Mouse (Mus musculus) mesoderm, embryonic 11.5 days (tissue): ENCODE measurements at regions not wholly inside any gene's neighbourhood (a gene's known extent, or its start where the extent isn't known, plus 50 kb on each side); places are given as distances from the start of the nearest gene placed in this dataset.

Experiments
- DNase-seq: peaks from one replicate; pipeline ENCODE4 v3.0.0-alpha.2; 2012; ENCODE audit warnings: low read depth, low spot score

DNA sequence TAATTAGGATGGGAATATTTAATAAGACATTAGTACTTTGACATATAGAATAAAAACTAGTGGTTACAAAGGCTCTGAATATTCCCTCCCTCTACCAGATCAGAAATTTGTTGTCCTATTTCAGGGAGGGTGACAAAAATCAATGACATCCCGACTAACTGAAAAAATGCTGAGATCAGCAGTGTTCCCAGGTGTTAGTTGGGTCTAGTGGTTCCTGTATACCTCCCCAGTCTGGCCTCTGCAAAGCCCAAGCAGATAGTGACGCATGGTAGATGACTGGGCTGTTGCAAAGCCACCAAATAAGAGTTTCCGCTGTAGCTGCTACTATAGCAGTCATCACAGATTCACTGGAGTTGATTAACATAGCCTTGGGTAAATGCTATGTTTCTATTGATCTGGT, 59.9 kb upstream of the Gm4791 start:
- DNase-seq: no peak

DNA sequence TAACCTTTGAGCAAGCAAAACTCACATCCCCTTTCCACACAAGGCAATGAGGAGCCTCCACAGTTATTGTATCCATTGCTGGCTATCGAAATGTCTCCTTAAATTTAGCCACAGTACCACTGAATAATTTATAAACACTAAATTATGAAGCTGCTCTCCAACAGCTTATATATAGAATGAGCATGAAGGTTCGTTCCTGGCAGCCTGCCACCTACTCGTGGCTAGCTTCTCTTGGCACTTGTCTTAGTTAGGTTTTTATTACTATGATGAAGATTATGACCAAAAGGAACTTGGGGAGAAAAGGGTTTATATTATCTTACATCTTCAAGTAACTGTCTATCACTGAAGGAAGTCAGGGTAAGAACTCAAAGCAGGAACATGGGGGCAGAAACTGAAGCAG, 72.9 kb upstream of the Gm4791 start:
- DNase-seq: no peak

DNA sequence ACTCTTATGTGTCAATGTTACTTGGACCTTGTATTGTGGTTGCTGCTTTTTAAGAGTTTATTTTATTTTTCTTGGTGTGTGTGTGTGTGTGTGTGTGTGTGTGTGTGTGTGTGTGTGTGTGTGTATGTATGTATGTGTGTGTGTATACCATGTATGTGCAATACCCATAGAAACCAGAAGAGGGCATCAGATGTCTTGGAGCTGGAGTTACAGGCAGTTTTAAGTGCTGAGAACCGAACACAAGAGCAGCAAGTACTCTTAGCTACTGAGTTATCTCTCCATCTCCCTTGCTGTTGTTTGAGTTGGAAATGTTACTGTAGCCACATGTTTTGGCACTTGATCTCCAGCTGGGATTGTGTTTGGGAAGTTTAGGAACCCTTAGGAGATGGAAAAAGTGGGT, 78.5 kb upstream of the Gm4791 start:
- DNase-seq: no peak

DNA sequence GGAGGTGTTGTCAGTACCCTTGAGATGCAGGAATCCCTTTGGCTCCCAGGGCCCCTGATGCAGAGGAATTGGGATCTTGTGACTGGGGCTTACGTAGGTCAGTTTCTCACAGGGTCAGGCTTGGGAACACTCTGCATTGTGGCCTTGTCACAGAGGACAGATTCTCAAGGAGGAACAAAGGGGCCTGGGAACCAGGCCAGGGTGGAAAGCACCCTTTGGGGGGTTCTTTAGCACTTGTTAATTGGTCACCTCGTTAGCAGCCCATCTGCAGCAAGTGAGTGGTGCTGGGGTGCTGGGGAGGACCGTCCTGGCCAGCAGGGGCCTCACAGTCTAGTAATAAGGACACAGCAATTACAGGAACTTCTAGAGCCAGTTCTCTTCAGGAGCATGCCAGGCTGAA, 85.3 kb upstream of the Gm4791 start:
- DNase-seq: no peak

DNA sequence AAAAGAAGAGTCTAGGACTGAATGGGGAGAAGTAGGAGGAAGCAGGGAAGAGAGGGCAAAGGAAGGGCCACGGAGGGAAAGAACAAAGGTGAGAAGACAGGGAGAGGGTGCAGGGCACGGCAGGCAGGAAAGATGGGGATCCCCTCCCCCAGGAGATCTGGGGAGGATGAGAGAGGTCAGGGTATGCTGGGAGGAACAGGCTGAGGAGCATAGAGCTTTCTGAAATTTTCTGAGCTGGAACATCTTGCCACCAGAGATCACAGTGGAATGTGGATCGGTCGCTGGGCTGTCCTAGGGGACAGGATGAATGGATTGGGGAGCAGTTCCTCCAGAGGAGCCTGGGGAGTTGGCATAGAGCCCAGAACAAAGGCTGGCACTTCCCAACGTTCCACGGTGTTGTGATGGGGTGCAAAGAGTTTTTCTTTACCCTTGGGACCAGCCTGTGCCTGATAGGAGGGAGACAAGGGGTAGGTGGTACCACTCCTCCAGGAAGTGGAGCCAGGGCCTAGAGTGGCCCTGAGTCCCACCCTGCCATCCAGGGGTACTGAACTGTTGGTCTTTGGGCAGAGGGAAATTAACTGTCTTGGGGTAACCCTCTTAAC, 89.0 kb upstream of the Gm4791 start:
- DNase-seq: no peak

DNA sequence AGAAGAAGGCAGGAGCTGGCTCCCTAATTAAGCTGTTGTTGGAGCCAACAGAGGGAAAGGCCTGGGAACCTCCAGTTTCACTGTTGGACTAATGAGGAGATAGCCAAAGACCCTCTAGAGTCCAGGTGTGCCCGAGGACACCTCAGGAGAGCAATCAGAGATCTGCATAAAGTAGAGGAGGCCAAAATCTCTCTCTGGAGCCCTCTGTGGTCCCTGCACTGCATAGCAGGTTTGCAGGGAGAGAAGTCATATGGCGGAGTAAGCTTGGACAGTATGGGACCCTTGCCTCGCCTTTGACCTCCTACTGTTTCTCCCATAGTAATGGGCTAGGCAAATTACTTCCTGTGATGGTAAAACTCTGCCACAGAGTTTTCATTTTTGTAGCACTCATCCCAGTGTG, 93.5 kb upstream of the Gm4791 start:
- no peak for DNase-seq

DNA sequence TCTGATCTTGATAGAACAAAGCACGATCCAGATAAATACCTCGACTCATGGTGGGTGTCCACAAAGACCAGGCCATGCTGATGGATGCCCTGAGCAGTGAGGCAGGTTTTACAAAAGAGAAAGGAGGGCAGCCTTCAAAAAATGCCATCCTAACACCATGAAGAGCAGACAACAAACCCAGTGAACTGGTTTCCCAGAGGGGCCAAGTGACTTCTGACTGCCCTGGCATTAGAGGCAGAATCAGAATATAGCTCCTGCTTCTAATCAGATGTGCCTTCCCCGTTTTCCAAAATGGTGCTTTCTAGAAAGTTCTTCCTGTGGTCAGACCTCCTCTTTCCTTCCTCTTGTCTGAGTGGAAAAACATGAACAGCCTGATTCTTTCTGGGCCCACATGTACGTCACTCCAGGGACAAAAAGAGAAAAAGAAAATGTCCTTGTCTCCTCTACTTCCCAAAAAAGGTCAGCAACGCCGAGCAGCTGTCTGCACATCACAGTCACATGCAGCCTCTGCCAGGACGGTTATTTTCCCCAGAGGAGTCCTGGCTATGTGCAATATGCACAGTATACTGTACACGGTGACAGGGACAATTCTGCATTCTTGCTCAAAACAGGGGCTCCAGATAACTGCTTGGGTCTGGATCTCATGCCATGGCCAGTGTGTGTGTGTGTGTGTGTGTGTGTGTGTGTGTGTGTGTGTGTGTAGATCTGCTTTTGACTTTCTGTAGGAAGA, 94.9 kb upstream of the Gm4791 start:
- no peak for DNase-seq

DNA sequence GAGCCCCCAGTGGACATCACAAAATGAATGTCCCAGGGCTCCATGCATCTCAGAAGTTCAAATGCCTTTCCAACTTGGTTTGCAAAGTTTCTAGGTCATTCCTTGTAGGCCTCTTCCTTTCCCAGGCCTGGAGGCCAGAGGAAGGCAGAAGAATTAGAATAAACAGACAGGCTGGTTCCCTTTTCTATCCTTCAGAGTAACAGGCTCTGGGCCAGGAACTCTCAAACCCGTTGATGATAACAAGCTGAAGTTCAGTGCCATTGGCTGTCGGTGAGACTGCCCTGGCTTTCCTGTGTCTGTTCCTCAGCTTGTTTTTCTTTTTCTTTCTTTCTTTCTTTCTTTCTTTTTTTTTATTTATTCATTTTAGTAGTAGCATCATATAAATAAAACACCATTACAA, 99.3 kb upstream of the Gm4791 start:
- DNase-seq: no peak

DNA sequence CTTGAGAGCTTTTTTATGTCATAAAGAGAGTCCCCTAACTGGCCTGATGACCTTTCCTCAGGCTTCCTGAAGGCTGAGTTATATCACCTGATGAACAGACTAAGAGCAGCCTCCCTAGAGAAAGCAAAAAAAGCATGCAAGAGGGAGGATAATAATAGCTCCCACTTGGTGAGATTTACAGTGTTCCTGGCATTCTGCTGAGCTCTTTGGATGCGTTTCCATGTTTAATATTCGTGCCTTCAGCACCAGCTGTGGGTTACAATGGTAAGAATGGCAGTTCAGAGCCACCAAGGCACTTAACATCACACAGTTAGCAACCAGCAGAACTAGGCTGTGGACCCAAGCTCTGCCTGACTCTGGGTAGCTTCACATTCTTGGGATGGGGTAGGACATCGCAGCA, 100.4 kb upstream of the Gm4791 start:
- DNase-seq: no peak

DNA sequence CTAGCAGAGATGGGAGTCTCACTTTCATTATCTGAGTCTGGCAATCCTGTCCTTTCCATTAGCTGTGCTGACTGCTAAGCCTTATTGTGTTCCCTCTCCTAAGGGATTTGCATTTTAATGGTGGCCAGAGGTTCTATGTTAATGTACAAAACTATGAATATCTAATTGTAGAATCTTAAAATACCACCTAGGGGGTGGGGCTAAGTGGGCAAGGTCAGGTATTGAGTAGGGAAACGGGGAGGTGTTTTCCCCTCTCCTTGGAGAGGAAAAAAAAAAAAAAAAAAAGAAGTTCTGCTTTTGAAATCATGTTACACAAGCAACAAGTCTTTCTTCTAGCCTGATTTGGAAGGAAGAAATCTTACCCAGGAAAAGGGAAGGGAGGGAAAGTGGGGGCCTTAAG, 106.7 kb upstream of the Gm4791 start:
- DNase-seq: no peak

DNA sequence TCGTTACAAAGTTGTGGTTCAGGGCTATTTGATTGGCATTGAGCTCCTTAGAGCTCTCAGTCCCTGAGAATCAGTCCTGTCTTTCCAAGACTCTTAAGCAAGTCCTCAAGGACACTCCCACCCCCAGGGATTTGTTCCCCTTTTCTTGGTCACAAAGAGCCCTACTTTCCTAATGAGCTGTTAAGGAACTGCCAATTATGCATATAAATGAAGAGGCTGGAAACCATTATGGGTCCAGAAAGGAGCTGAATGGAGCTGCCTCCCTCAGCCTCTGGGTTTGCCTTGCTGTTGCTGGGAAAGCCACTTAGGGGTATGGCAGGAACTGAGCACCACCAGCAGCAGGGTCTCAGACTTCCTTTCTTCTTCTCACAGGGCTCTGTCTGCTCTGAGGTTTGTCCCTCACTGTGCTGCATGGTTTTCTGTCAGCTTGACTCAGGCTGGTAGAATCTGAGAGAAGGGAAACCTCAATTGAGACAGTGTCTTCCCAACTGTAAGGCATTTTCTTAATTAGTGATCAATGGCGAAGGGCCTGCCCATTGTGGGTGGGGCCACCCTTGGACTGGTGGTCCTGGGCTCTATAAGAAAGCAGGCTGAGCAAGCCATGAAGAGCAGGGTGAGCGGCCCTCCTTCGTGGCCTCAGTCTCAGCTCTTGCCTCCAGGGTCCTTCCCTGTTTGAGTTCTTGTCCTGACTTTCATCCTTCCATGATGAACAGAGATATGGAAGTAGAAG, 108.4 kb upstream of the Gm4791 start:
- DNase-seq: no peak

DNA sequence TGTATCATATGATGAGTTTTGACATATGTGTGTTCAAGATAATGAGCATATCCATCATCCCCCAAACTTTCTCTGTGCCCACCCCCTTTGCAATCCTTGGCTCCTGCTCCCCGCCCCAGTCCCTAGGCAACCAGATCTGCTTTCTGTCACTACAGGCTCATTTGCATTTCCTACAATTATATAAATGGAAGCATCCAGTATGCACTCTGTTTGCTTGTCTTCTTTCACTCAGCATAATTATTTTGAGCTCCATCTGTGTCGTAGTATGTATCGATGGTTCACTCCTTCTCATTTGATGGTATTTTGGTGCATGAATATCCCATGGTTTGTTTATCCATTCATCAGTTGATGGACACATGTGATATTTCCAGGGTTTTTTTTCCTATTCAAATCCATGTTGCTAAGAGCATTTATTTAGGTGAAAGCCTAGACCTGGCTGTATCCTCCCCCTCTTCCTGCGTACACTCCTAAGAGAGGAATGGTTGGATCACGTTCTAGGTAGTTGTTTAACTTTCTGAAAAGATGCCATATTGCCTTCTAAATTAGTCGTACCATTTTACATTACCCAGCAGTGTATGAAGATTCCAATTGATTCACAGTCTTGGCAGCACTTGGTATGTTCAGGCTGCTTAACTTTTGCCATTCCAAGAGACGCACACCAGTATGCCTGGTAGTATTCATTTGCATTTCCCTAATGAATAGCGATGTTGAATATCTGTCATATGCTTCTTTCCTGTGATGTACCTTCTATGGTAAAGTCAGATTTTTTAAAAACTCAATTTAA, 127.1 kb upstream of the Gm4791 start:
- DNase-seq: no peak

DNA sequence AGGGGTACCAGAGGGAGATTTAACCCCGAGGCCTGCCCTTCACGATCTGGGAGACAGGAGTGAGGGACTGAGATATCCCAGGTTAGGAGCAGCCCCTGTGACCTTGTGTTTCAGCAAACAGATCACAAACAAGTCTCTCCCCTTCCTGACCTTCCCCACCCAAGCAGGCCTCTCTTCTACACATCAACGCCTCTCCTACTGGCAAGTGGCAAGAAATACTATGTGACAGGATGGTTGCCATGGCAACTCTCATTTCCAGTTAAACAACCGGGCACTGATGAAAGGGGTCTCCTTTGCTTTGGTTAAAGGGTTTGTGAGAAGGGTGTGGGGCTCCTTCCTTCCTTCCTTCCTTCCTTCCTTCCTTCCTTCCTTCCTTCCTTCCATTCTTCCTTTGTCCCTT, 134.6 kb upstream of the Gm4791 start:
- peak; percentile 49 for DNase-seq

DNA sequence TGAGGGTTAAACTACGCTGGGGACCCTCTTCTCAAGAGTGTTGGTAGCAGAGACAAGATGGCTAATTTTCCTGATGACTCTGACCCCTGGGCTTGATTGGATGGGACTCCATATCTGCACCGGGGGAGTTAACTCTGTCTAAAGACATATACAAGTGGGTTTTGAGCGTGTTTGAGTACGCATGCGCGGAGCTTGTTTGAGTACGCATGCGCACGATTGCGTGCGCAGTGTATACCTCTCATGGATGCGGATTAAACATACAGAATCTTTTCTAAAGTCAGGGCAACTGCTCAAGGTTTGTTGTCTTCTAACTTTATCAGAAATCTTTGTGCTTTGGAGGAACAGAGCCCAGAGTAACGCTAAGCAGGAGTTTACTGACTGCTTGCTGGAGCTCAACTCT, 146.8 kb upstream of the Gm4791 start:
- DNase-seq: no peak

DNA sequence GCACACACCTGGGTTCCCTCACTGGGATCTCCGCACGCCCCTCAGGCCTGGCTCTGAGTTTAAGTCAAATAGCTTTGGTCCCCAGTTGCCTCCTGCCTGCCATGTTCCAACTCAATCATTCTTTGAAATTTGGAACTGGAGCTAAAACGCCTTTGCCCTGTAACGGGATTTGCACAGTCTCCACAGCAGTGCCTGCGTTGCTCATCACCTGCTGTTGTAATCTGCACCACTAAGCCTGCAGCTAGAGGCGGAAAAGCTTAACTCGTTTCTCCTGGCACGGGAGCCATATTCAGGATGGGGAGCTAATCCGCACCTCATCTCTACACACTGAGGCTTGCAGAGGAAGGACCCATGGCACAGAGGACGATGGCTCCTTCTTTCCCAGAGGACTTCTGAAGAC, 147.2 kb upstream of the Gm4791 start:
- DNase-seq: no peak

DNA sequence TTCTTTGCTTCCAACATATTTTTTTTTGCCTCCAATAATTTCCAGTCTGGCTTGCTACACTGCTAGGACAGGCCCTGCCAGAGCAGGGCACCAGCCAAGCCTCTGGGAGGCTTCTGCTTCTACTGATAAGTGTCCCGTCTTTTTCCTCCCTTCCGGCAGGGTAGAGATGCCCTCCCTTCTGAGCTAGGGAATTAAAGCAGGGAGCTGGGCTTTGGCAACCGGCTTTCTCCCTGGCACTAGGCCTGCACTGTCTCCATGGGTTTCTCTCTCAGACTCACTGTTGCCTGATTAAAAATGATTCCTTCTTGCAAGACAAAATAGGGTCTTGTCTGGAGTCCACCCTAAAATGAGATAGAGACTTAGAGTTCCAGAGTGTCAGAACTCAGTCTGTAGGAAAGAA, 153.3 kb upstream of the Gm4791 start:
- DNase-seq: no peak

DNA sequence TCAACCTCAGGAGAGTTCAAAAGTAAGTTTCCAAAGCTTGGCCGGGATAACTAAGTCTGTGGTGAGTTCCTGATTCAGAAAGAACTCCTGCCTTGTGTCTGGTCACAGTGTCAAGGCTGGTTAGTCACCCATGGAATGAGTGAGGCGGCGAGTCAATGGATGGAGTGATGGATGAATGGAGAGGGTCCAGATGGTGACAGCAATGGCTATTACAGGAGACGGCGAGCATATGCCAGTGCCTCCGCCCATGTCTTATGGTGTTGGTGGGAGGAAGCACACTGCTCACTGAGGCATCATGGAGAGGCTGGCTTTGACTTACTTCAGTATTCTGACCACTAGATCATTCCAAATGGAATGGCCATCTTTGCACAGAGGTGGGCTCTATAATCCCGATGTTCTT, 154.8 kb upstream of the Gm4791 start:
- no peak for DNase-seq

DNA sequence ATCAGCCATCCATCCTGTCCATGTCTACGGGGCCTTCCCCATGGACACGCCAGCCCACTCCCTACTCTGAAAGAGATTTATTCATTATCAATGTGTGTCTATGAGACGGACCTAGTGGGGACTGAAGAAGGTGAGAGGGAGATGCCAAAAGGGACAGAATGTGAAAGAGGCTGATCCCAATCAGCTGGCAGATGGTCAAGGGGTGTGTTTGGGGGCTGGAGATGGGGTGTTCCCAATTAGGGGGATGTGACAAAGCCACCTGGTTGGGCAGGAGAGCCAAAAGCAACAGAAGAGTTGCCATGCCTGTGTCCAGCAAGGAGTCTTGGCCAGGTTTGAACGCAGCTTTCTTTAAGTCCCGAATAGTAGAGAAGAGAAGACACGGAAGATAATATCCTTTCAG, 157.0 kb upstream of the Gm4791 start:
- DNase-seq: no peak

DNA sequence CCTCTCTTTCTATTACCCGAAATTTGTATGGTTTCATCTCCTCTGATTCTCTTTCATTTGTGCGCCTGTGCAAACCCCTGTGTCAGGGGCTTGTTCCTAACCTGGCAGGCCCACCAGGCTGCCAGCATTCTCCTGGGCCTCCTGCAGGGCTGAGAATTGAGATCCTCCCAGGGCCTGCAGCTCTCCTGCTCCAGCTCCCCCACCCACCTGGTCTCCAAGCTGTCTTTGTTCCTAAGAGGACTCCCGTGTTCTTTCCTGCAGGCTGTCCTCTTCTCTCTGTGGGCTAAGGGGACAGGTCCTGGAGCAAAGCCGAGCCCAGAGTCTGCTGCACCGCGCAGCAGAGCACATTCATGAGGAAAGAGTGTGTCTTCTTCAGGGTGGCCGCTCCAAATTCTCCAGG, 163.3 kb upstream of the Gm4791 start:
- no peak for DNase-seq

DNA sequence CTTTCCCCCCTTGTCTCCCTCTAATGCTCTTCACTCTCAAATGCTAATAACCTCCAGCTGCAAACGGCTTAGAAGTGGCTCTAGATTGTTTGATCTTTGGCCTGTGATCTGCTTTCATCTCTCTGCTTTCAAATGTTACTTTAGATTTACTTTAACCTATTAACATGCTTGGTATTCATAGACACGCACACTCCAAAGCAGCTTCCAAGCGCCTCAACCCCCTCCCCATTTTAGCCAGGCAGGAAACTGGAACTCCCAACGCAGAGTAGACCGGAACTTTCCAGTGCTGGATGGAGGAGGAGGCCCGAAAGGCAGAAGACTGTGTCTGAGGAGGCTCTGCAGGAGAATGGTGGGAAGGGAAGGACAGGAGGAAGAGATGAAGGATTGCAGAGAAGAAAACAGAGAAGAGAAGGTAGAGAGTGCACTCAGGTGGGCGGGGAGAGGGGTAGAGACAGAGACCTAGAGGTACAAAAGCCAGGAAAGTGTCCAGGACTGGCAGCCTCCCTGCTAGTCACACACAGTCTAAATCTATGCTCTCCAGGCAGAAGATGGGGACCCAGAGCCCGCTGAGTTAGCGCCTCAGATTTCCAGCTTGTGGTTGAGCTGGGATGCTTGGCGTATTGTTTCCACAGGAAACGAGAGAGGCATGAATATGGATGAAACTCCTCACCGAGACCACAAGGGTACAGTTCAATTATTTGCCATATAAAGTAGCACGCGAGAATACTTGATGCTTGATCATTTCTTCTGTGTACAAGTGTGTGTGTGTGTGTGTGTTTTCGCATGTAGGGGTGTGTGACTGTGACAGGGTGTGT, 167.6 kb upstream of the Gm4791 start:
- DNase-seq: peak; percentile 6

DNA sequence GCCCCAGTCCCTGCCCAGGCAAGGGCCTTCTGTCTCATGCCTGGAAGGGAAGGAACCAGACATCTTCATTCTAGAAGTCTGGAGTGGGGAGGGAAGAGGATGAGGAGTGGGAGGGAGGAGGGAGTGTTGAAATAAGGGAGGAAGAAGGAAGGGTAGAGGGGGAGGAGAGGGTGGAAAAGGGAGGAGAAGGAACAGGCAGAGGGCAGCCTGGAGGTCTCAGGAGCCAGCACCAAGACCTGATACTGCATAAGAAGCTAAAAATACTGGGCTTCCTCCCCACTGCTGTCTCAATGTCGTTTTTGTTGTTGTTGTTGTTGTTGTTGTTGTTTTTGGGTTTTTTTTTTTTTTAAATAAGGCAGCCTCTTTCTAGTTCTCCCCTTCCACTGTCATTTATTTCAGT, 168.2 kb upstream of the Gm4791 start:
- DNase-seq: no peak

DNA sequence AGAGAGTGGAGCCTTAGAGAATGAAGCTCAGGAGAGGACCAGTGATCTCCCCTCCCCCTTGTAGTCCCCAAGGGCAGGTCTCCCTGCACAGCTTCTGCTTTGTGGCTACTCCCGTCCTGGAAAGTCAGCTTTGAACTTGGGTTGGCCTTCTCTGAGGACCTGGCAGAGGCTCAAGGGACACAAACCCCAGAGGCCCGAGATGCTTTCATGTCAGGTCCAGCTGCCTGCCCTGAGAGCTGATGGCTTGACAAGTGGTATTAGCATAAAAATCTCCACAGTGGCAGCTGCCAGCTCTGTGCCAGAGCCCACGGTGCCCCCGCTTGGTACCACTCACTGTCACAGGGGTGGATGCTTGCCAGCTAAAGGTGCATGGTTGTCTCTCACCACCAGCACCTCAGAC, 173.8 kb upstream of the Gm4791 start:
- DNase-seq: no peak
